Mouse (Mus musculus): ENCODE data around the gene Cdk5rap1. TPM values are rescaled to one million over a fixed set of nuclear protein-coding genes. Genes with fewer than 3 reads are reported as not detected.
"Not testable (repeated sequence)": the region's sequence is repeated elsewhere in the genome, so short reads cannot be mapped to it uniquely, and the experiment has no call there.

Cdk5rap1 gene
- polyA plus RNA-seq, 1 experiment from 2014 or later = 22.9 TPM

DNA sequence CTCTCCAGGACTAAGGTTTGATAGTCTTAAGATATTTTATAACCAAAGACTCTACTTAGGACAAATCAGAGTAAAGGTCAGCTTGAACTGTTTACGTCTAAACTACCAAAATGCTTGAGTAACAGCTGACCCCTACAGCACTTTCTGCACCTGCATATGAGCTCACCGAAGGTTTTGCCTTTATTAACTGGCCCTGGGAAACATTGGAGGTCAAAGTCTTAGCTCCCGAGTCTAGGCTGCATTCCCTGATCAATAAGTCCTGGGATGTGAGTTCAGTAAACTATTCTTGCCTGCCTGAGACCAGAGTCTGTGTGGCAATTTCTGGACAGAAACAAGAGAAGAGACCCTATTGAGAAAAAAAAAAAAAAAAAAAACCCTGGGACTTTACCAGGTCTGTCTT lies 24.7 kb downstream of the Cdk5rap1 start:
- H3K36me3 ChIP-seq (ENCODE audit: control insufficient read depth, insufficient read depth, low read length) = peaks cover 51% of the 10 kb centered on the region
- no peak for ATAC-seq (ENCODE audit: low FRiP score, low TSS enrichment)
- no peak overlapping the region for H3K9ac ChIP-seq (replicated peaks; ENCODE audit: low read length)

DNA sequence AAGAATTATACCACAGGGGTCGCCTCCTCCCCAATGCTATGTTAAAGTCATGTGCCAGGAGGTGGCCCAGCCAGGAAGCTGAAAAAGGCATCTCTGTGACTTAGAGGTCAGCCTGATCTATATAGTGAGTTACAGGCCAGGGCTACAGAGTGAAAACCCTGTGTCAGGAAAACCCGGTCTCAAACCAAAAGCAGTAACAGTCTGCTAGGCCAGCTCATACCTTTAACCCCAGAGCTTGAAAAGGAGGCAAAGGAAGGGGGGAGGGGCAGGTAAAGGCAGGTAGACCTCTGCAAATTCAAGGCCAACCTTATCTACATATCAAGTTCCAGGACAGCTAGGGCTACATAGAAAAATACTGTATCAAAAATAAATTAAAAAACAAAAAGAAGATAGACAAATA lies 33.5 kb downstream of the Cdk5rap1 start:
- H3K4me2 ChIP-seq (ENCODE audit: low read length) = no peak overlapping the region
- no peaks in the 10 kb centered on the region for H3K27me3 ChIP-seq (ENCODE audit: control insufficient read depth, insufficient read depth, low read length)
- H3K9me3 ChIP-seq (ENCODE audit: control insufficient read depth, low read length) = no peaks in the 10 kb centered on the region
- no peaks in the 10 kb centered on the region for H3K4me1 ChIP-seq (ENCODE audit: control insufficient read depth, insufficient read depth, low read length)
- DNase-seq (no peak), ATAC-seq (ENCODE audit: low FRiP score, low TSS enrichment) (no peak)
- H3K4me3 ChIP-seq (replicated peaks; ENCODE audit: low read depth, low read length) = no peak overlapping the region
- no peak overlapping the region for H3K27ac ChIP-seq (replicated peaks; ENCODE audit: low read depth, low read length)
- WGBS = 73% methylated on average over 2 of the region's 2 CpGs
- H3K9ac ChIP-seq (replicated peaks; ENCODE audit: low read length) = no peak overlapping the region
- H3K36me3 ChIP-seq (ENCODE audit: control insufficient read depth, insufficient read depth, low read length) = peaks cover 29% of the 10 kb centered on the region

More for the DNA sequence above, 24.7 kb downstream of the Cdk5rap1 start:
- WGBS = 94% methylated on average over 3 of the region's 3 CpGs
- no peaks in the 10 kb centered on the region for H3K4me1 ChIP-seq (ENCODE audit: control insufficient read depth, insufficient read depth, low read length)
- no peak overlapping the region for H3K27ac ChIP-seq (replicated peaks; ENCODE audit: low read depth, low read length)
- H3K4me3 ChIP-seq (replicated peaks; ENCODE audit: low read depth, low read length) = no peak overlapping the region
- no peak overlapping the region for H3K4me2 ChIP-seq (ENCODE audit: low read length)
- no peaks in the 10 kb centered on the region for H3K9me3 ChIP-seq (ENCODE audit: control insufficient read depth, low read length)
- no peaks in the 10 kb centered on the region for H3K27me3 ChIP-seq (ENCODE audit: control insufficient read depth, insufficient read depth, low read length)
- no peak for DNase-seq

DNA sequence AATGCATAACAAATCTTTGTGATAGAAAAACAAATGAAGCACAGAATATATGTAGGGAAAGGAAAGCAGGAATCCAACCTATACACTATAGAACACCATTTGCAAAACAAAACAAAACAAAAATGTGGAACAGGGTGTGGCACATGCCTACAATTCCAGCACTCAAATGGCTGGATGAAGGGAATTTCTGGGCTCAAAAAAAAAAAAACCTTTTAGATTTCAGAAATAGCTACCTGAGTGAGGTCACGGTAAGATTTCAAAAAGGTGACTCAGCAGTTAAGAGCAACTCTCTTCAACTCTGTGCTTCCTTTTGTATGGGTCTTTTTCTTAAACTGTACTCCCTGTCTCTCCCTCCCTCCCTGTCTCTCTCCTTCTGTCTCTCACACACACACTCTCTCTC lies 34.6 kb downstream of the Cdk5rap1 start:
- Histone ChIP-seq H3K27ac (replicated peaks; ENCODE audit: low read depth, low read length) (no peak overlapping the region), H3K9me3 (ENCODE audit: control insufficient read depth, low read length) (no peaks in the 10 kb centered on the region), H3K4me1 (ENCODE audit: control insufficient read depth, insufficient read depth, low read length) (no peaks in the 10 kb centered on the region), H3K4me3 (replicated peaks; ENCODE audit: low read depth, low read length) (no peak overlapping the region), H3K36me3 (ENCODE audit: control insufficient read depth, insufficient read depth, low read length) (peaks cover 24% of the 10 kb centered on the region), H3K27me3 (ENCODE audit: control insufficient read depth, insufficient read depth, low read length) (no peaks in the 10 kb centered on the region), H3K4me2 (ENCODE audit: low read length) (no peak overlapping the region), H3K9ac (replicated peaks; ENCODE audit: low read length) (no peak overlapping the region)
- no peak for ATAC-seq (ENCODE audit: low FRiP score, low TSS enrichment)
- no peak for DNase-seq
- 93% methylated on average over 1 of the region's 1 CpGs for WGBS

DNA sequence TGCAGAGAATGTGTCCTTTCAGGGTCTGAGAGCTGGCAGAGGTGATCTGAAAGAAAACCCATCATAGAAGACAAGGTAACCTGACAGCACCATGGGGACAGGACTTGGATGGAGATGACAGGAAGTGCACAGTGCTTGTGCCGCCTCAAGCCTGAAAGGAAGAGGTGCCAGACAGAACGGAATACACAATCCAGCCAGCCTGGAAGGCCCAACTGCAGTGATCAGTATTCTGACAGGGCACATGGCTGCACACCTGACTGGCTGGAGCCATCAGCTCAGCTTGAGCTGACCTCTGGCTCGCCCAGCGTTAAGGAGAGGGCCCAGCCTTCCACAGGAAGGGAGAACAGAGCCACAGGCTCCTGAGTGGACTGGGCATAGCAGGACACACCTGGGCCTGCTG lies 37.2 kb downstream of the Cdk5rap1 start:
- no peak overlapping the region for H3K27ac ChIP-seq (replicated peaks; ENCODE audit: low read depth, low read length)
- DNase-seq (no peak), ATAC-seq (ENCODE audit: low FRiP score, low TSS enrichment) (no peak)
- H3K27me3 ChIP-seq (ENCODE audit: control insufficient read depth, insufficient read depth, low read length) = no peaks in the 10 kb centered on the region
- H3K36me3 ChIP-seq (ENCODE audit: control insufficient read depth, insufficient read depth, low read length) = peaks cover 7% of the 10 kb centered on the region
- no peaks in the 10 kb centered on the region for H3K9me3 ChIP-seq (ENCODE audit: control insufficient read depth, low read length)
- no peak overlapping the region for H3K4me2 ChIP-seq (ENCODE audit: low read length)
- H3K9ac ChIP-seq (replicated peaks; ENCODE audit: low read length) = no peak overlapping the region
- no peak overlapping the region for H3K4me3 ChIP-seq (replicated peaks; ENCODE audit: low read depth, low read length)
- H3K4me1 ChIP-seq (ENCODE audit: control insufficient read depth, insufficient read depth, low read length) = no peaks in the 10 kb centered on the region
- 86% methylated on average over 4 of the region's 4 CpGs for WGBS

DNA sequence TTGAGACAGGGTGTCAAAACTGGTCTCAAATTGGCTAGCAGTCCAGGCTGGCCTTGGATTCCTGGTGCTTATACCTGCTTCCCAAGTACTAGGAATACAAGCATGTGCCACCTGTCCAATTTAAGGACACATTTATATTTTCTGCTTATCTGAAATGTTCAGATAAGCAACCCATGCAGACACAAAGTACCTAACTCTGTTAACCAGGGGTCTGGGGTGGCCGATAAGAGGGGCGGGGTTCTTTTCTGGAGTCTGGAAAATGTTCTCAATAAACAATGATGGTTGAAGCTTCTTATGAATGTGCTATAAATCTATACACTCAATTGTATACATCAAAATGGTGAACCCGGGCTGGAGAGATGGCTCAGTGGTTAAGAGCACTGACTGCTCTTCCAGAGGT lies 46.0 kb downstream of the Cdk5rap1 start:
- DNase-seq (no peak), ATAC-seq (ENCODE audit: low FRiP score, low TSS enrichment) (no peak)
- no peak overlapping the region for H3K4me3 ChIP-seq (replicated peaks; ENCODE audit: low read depth, low read length)
- no peaks in the 10 kb centered on the region for H3K36me3 ChIP-seq (ENCODE audit: control insufficient read depth, insufficient read depth, low read length)
- H3K27ac ChIP-seq (replicated peaks; ENCODE audit: low read depth, low read length) = no peak overlapping the region
- H3K4me1 ChIP-seq (ENCODE audit: control insufficient read depth, insufficient read depth, low read length) = no peaks in the 10 kb centered on the region
- H3K9ac ChIP-seq (replicated peaks; ENCODE audit: low read length) = no peak overlapping the region
- no peaks in the 10 kb centered on the region for H3K27me3 ChIP-seq (ENCODE audit: control insufficient read depth, insufficient read depth, low read length)
- H3K9me3 ChIP-seq (ENCODE audit: control insufficient read depth, low read length) = no peaks in the 10 kb centered on the region
- WGBS = 91% methylated on average over 3 of the region's 3 CpGs
- no peak overlapping the region for H3K4me2 ChIP-seq (ENCODE audit: low read length)

DNA sequence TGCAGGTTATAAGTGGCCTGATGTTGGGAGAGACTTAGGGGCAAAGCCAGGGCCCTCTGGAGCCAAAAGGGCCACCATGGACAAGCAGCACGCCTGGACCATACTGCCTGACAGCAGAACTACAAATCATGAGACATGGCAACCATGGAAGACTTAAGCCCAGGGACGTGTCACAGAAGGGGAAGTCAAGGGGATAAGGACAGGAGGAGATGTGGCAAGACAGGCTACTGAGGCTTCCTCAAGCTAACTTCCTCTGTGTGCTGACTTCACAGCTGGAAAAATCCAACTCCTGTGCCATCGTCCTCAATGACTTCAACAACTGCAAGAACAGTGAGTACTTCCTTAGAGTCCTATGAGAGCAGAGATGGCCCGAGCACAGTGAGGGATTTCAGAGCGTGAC lies 59.0 kb downstream of the Cdk5rap1 start:
- not testable (repeated sequence) for H3K9me3 ChIP-seq (ENCODE audit: control insufficient read depth, low read length)

DNA sequence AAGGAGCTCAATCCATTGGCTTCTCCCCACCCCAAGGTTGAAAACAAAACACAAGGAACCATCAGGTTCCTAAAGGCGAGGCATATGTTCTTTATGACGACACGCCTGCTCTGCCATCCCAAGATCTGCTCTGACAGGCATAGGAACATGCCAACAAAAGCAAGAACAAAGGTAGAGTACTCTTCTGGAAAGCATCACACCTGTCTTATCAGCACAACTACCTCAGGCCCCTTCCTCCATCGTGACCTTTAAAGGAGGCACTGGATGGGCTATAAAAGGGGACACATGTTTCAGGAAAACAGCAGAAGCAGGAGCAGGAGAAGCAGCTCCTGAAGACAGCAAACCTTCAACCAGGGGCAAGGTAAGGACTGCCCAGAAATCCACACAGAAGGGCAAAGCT lies 65.9 kb downstream of the Cdk5rap1 start, which contains the start of gene Bpifb9b:
Bpifb9b (plus strand) TSS at position 301 of the 400 bp plus-strand sequence.
- not testable (repeated sequence) for H3K27ac ChIP-seq (replicated peaks; ENCODE audit: low read depth, low read length)
- WGBS = 91% methylated on average over 4 of the region's 4 CpGs

More for the DNA sequence above, 59.0 kb downstream of the Cdk5rap1 start:
- not testable (repeated sequence) for ATAC-seq (ENCODE audit: low FRiP score, low TSS enrichment); H3K27me3 ChIP-seq (ENCODE audit: control insufficient read depth, insufficient read depth, low read length); H3K4me3 ChIP-seq (replicated peaks; ENCODE audit: low read depth, low read length); H3K4me2 ChIP-seq (ENCODE audit: low read length); H3K4me1 ChIP-seq (ENCODE audit: control insufficient read depth, insufficient read depth, low read length); H3K36me3 ChIP-seq (ENCODE audit: control insufficient read depth, insufficient read depth, low read length); DNase-seq; H3K27ac ChIP-seq (replicated peaks; ENCODE audit: low read depth, low read length); H3K9ac ChIP-seq (replicated peaks; ENCODE audit: low read length)
- WGBS = 73% methylated on average over 5 of the region's 5 CpGs

DNA sequence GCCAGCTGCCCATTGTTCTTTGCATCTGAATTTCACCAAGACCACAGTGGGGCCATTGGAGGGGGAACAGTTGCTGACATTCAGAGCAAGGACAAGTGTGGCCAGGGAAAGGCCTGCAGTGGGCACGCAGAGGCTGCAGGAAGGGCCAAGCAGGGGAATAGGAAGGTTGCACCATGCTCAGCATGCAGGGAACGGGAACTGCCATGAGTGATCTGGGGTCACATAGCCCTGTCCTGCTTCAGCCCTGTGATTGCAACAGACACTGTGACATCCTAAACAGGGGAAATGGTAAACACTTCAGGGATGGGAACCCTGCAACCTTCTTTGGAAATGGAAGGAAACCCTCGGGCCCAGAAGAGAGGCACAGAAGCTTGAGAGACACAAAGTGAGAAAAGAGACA lies 68.2 kb downstream of the Cdk5rap1 start:
- not testable (repeated sequence) for H3K36me3 ChIP-seq (ENCODE audit: control insufficient read depth, insufficient read depth, low read length); H3K4me3 ChIP-seq (replicated peaks; ENCODE audit: low read depth, low read length); H3K9me3 ChIP-seq (ENCODE audit: control insufficient read depth, low read length); H3K27ac ChIP-seq (replicated peaks; ENCODE audit: low read depth, low read length); H3K9ac ChIP-seq (replicated peaks; ENCODE audit: low read length); H3K4me2 ChIP-seq (ENCODE audit: low read length); DNase-seq; H3K4me1 ChIP-seq (ENCODE audit: control insufficient read depth, insufficient read depth, low read length); ATAC-seq (ENCODE audit: low FRiP score, low TSS enrichment); H3K27me3 ChIP-seq (ENCODE audit: control insufficient read depth, insufficient read depth, low read length)
- 83% methylated on average over 1 of the region's 3 CpGs for WGBS

More for the DNA sequence above, 65.9 kb downstream of the Cdk5rap1 start, which contains the start of gene Bpifb9b:
- ATAC-seq (ENCODE audit: low FRiP score, low TSS enrichment); H3K4me2 ChIP-seq (ENCODE audit: low read length); H3K36me3 ChIP-seq (ENCODE audit: control insufficient read depth, insufficient read depth, low read length); DNase-seq; H3K4me3 ChIP-seq (replicated peaks; ENCODE audit: low read depth, low read length); H3K4me1 ChIP-seq (ENCODE audit: control insufficient read depth, insufficient read depth, low read length); H3K27me3 ChIP-seq (ENCODE audit: control insufficient read depth, insufficient read depth, low read length); H3K9me3 ChIP-seq (ENCODE audit: control insufficient read depth, low read length); H3K9ac ChIP-seq (replicated peaks; ENCODE audit: low read length): not testable (repeated sequence)

DNA sequence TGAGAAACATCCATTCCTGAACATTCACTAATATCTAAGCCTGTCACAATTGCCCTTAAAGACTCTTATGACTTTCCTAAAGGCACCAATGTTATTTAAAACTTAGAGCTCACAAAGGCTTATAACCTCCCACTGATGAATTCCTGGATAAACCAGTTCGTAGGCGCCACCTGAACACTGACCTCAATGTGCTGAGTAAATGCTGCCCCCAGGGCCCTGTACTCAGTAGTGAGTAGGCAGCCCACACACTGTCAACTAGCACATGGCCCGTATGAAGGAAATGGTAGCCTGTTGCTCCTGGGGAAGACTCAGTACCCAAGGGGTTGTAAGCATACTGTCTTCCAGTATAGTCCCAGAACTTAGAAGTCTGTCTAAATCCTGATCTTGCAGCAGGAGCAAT lies 71.0 kb downstream of the Cdk5rap1 start:
- no peak for DNase-seq
- Histone ChIP-seq H3K4me1 (ENCODE audit: control insufficient read depth, insufficient read depth, low read length) (no peaks in the 10 kb centered on the region), H3K9ac (replicated peaks; ENCODE audit: low read length) (no peak overlapping the region), H3K4me3 (replicated peaks; ENCODE audit: low read depth, low read length) (no peak overlapping the region), H3K9me3 (ENCODE audit: control insufficient read depth, low read length) (no peaks in the 10 kb centered on the region), H3K36me3 (ENCODE audit: control insufficient read depth, insufficient read depth, low read length) (no peaks in the 10 kb centered on the region), H3K27me3 (ENCODE audit: control insufficient read depth, insufficient read depth, low read length) (no peaks in the 10 kb centered on the region), H3K27ac (replicated peaks; ENCODE audit: low read depth, low read length) (no peak overlapping the region), H3K4me2 (ENCODE audit: low read length) (no peak overlapping the region)
- 85% methylated on average over 3 of the region's 3 CpGs for WGBS
- ATAC-seq (ENCODE audit: low FRiP score, low TSS enrichment) = no peak
